Mouse (Mus musculus): ENCODE data around the gene Galntl6. TPM values are rescaled to one million over a fixed set of nuclear protein-coding genes. Genes with fewer than 3 reads are reported as not detected.

Galntl6 gene
- polyA plus RNA-seq, 1 experiment = not detected

DNA sequence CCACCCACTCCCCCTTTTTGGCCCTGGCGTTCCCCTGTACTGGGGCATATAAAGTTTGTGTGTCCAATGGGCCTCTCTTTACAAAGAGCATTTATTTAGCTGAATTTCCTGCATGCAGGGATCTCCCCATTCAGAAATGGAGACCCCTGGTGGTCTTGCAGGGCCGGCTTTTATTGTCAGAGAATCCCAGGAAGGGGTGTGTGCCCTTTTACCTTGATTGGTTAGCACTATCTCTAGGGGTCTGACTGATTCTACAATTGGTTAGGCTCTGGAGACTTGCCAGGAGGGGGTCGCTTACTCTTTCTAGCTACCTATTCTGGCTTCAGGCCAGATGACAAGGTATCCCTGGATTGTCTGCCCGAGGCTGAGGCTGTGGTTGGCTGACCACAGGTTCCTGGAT, 1119.0 kb downstream of the Galntl6 start:
- 64% methylated on average over 4 of the region's 4 CpGs for WGBS

DNA sequence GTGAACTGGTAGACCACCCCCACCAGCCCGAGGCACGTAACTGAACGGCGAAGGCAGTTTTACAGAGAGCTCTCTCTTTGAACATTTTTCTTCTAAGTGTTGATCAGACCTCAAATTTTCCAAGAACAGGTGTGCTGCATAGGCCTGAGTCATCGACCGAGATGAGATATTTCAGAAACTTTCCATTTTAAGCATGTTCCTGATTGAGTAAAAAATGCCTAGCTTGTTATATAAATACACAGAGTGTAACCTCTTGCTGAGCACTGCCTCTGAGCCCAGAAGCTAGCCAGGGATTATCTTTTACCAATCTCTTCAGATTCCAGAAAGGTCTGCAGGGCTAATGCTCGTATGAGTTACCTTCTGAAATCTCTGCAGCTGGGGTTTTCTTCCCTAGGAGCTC, 1120.2 kb downstream of the Galntl6 start:
- 86% methylated on average over 7 of the region's 7 CpGs for WGBS
- Histone ChIP-seq H3K4me1 (ENCODE audit: control insufficient read depth, insufficient read depth, insufficient read length, low read length) (peaks cover 3% of the 10 kb centered on the region; the same call in 1 of the 2 replicates), H3K36me3 (ENCODE audit: control insufficient read depth, insufficient read depth, low read length) (no peaks in the 10 kb centered on the region), H3K27ac (ENCODE audit: insufficient read depth, low read depth, low read length) (no peak overlapping the region), H3K4me3 (ENCODE audit: low read depth, low read length) (no peak overlapping the region), H3K27me3 (ENCODE audit: control insufficient read depth, insufficient read depth, low read length) (no peaks in the 10 kb centered on the region)
- TF ChIP-seq POLR2A (IDR thresholded peaks at IDR 0.05; ENCODE audit: low read depth, low read length) = no peak
- no peak for TF ChIP-seq CTCF (IDR thresholded peaks at IDR 0.05; ENCODE audit: extremely low read depth, insufficient read length, insufficient replicate concordance, low read depth, low read length)

More for the DNA sequence above, 1119.0 kb downstream of the Galntl6 start:
- no peaks in the 10 kb centered on the region for H3K36me3 ChIP-seq (ENCODE audit: control insufficient read depth, insufficient read depth, low read length)
- no peak for TF ChIP-seq POLR2A (IDR thresholded peaks at IDR 0.05; ENCODE audit: low read depth, low read length)
- no peak for TF ChIP-seq CTCF (IDR thresholded peaks at IDR 0.05; ENCODE audit: extremely low read depth, insufficient read length, insufficient replicate concordance, low read depth, low read length)
- H3K27me3 ChIP-seq (ENCODE audit: control insufficient read depth, insufficient read depth, low read length) = no peaks in the 10 kb centered on the region
- no peak overlapping the region for H3K27ac ChIP-seq (ENCODE audit: insufficient read depth, low read depth, low read length)
- H3K4me3 ChIP-seq (ENCODE audit: low read depth, low read length) = no peak overlapping the region
- peaks cover 3% of the 10 kb centered on the region; the same call in 1 of the 2 replicates for H3K4me1 ChIP-seq (ENCODE audit: control insufficient read depth, insufficient read depth, insufficient read length, low read length)

- WGBS = 10% methylated on average over 5 of the region's 5 CpGs
- TF ChIP-seq POLR2A (IDR thresholded peaks at IDR 0.05; ENCODE audit: low read depth, low read length) (no peak), CTCF (IDR thresholded peaks at IDR 0.05; ENCODE audit: extremely low read depth, insufficient read length, insufficient replicate concordance, low read depth, low read length) (no peak)
- no peak overlapping the region for H3K27ac ChIP-seq (ENCODE audit: insufficient read depth, low read depth, low read length)
- no peaks in the 10 kb centered on the region for H3K36me3 ChIP-seq (ENCODE audit: control insufficient read depth, insufficient read depth, low read length)
- peaks cover 3% of the 10 kb centered on the region; the same call in 1 of the 2 replicates for H3K4me1 ChIP-seq (ENCODE audit: control insufficient read depth, insufficient read depth, insufficient read length, low read length)
- H3K4me3 ChIP-seq (ENCODE audit: low read depth, low read length) = no peak overlapping the region
- no peaks in the 10 kb centered on the region for H3K27me3 ChIP-seq (ENCODE audit: control insufficient read depth, insufficient read depth, low read length)
Measured at GRCm38 (mm10) chr8:57791309-57791721, 1121.1 kb downstream of the Galntl6 start.

- Histone ChIP-seq H3K27me3 (ENCODE audit: control insufficient read depth, insufficient read depth, low read length) (no peaks in the 10 kb centered on the region), H3K4me3 (ENCODE audit: low read depth, low read length) (no peak overlapping the region), H3K36me3 (ENCODE audit: control insufficient read depth, insufficient read depth, low read length) (no peaks in the 10 kb centered on the region), H3K27ac (ENCODE audit: insufficient read depth, low read depth, low read length) (0 out of 2 replicates have a peak overlapping the region, but pooled peaks have one; percentile 7), H3K4me1 (ENCODE audit: control insufficient read depth, insufficient read depth, insufficient read length, low read length) (peaks cover 10% of the 10 kb centered on the region; the same call in 1 of the 2 replicates)
- WGBS = 47% methylated on average over 7 of the region's 7 CpGs
- no peak for TF ChIP-seq CTCF (IDR thresholded peaks at IDR 0.05; ENCODE audit: extremely low read depth, insufficient read length, insufficient replicate concordance, low read depth, low read length)
- no peak for TF ChIP-seq POLR2A (IDR thresholded peaks at IDR 0.05; ENCODE audit: low read depth, low read length)
Measured at GRCm38 (mm10) chr8:57779551-57779950, 1132.9 kb downstream of the Galntl6 start.

DNA sequence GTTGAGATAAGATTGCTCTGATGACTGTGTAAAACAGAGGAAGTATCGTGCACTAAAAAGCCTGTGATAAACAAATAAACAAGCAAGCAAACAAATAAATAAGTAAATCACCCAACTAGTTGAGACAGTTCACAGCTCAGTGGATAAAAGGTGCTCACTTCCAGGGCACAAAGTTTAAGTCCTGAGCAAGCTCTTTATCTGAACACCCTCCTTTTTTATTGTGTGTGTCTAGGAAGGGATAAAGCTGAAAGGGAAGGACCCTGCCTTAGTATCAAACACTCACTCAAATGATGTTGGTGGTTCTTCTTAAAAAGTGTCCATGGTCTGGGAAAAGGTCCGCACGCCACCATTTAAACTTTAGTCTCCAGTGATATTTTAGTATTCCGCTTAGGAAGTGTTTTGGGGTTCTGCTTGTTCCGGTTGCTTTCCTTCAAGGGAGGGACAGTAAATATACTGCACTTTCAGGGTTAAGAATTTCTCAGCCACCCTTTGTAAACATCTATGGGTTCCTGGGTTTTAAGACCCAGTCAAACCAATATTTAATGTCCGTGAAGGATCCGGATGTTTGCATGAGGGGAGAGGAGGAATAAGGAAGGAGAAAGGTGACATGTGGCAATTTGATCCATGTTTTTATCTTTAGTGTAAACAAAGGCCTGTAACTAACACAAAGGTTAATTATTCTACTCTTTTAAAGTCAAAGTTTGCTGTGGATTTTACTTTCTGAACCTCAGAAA, 1134.3 kb downstream of the Galntl6 start:
- WGBS = 28% methylated on average over 7 of the region's 7 CpGs
- no peak overlapping the region for H3K4me3 ChIP-seq (ENCODE audit: low read depth, low read length)
- peak overlapping the region; percentile 63; the same call in 1 of the 2 replicates for H3K27ac ChIP-seq (ENCODE audit: insufficient read depth, low read depth, low read length)
- H3K27me3 ChIP-seq (ENCODE audit: control insufficient read depth, insufficient read depth, low read length) = no peaks in the 10 kb centered on the region
- TF ChIP-seq CTCF (IDR thresholded peaks at IDR 0.05; ENCODE audit: extremely low read depth, insufficient read length, insufficient replicate concordance, low read depth, low read length) (no peak), POLR2A (IDR thresholded peaks at IDR 0.05; ENCODE audit: low read depth, low read length) (no peak)
- H3K36me3 ChIP-seq (ENCODE audit: control insufficient read depth, insufficient read depth, low read length) = no peaks in the 10 kb centered on the region
- H3K4me1 ChIP-seq (ENCODE audit: control insufficient read depth, insufficient read depth, insufficient read length, low read length) = peaks cover 10% of the 10 kb centered on the region; the same call in 1 of the 2 replicates

DNA sequence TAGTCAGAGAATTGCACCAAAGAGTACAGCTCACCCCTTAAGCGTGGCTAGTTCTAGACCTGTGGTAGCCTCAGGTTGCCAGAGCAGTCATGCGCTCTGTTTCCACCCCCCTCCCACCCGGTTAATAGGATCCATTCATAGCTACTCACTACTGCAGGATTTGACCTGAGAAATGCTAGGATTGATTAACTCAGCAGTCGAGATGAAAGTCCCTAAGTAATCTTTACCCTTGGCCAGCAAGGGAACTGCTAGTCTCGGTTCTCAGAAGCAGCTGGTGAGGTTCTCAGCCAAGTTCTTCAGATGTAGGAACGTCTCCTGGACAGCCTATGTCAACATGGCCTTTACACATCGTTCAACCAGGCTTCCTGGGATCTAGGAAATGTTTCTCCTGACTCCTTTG, 1135.7 kb downstream of the Galntl6 start:
- Histone ChIP-seq H3K27ac (ENCODE audit: insufficient read depth, low read depth, low read length) (peak overlapping the region; percentile 40; the same call in 1 of the 2 replicates), H3K27me3 (ENCODE audit: control insufficient read depth, insufficient read depth, low read length) (no peaks in the 10 kb centered on the region)

DNA sequence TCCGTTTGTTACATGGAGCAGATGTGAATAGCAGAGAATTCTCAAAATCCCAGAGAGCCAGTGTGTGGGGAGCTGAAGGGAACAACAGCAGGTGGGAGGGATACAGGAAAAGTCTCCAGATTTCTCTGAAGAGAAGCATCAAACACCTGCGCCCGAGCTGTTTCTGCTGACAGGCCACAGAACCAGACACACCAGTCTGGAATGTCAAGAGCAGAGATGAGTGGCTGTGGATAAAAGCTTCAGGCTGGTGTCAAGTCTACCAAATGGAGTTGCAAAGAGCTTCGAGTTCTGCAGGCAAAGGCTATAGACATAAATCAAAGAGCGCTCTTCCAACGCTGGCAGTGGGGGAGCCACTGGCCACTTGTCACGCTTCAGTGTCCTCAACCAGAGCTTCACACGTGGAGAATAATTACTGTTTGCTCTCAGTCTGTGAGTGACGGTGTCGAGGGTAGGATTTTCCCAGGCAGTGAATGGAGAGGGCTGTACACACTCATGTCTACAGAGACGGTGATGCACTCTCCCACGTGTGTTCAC, 1139.6 kb downstream of the Galntl6 start:
- Histone ChIP-seq H3K36me3 (ENCODE audit: control insufficient read depth, insufficient read depth, low read length) (no peaks in the 10 kb centered on the region), H3K4me3 (ENCODE audit: low read depth, low read length) (no peak overlapping the region), H3K27ac (ENCODE audit: insufficient read depth, low read depth, low read length) (no peak overlapping the region), H3K27me3 (ENCODE audit: control insufficient read depth, insufficient read depth, low read length) (no peaks in the 10 kb centered on the region), H3K4me1 (ENCODE audit: control insufficient read depth, insufficient read depth, insufficient read length, low read length) (peaks cover 5% of the 10 kb centered on the region; the same call in 1 of the 2 replicates)
- TF ChIP-seq CTCF (IDR thresholded peaks at IDR 0.05; ENCODE audit: extremely low read depth, insufficient read length, insufficient replicate concordance, low read depth, low read length) = no peak
- TF ChIP-seq POLR2A (IDR thresholded peaks at IDR 0.05; ENCODE audit: low read depth, low read length) = no peak
- 55% methylated on average over 12 of the region's 12 CpGs for WGBS

More for the DNA sequence above, 1135.7 kb downstream of the Galntl6 start:
- H3K36me3 ChIP-seq (ENCODE audit: control insufficient read depth, insufficient read depth, low read length) = no peaks in the 10 kb centered on the region
- H3K4me1 ChIP-seq (ENCODE audit: control insufficient read depth, insufficient read depth, insufficient read length, low read length) = peaks cover 10% of the 10 kb centered on the region; the same call in 1 of the 2 replicates
- no peak overlapping the region for H3K4me3 ChIP-seq (ENCODE audit: low read depth, low read length)
- WGBS = 17% methylated on average over 7 of the region's 7 CpGs
- TF ChIP-seq POLR2A (IDR thresholded peaks at IDR 0.05; ENCODE audit: low read depth, low read length) = no peak
- no peak for TF ChIP-seq CTCF (IDR thresholded peaks at IDR 0.05; ENCODE audit: extremely low read depth, insufficient read length, insufficient replicate concordance, low read depth, low read length)
